Mouse (Mus musculus) kidney, postnatal 10 days (tissue): ENCODE measurements around the gene Svip.

ENCODE experiments used
- DNase-seq: peaks from one replicate; pipeline ENCODE4 v3.0.0; 2021; ENCODE audit warnings: mixed read lengths

Gene Svip

GRCm38 (mm10) chr7:52005511-52006295 is at the start of gene Svip:
TSS of gene Svip (minus strand) at chr7:52006018.
- DNase-seq, result peak; percentile 94

GRCm38 (mm10) chr7:52037600-52038582 is 32.1 kb upstream of the Svip start:
- peak; percentile 54 for DNase-seq

GRCm38 (mm10) chr7:52024050-52024626 is 18.3 kb upstream of the Svip start:
- DNase-seq, result no peak

GRCm38 (mm10) chr7:52022039-52022438 is 16.2 kb upstream of the Svip start:
- DNase-seq, result no peak

GRCm38 (mm10) chr7:52015628-52016027 is 9.8 kb upstream of the Svip start, which contains the start of gene 1700015G11Rik:
TSS of gene 1700015G11Rik (minus strand) at chr7:52015728.
- DNase-seq, result no peak

- DNase-seq, result no peak
Measured at GRCm38 (mm10) chr7:52015180-52015579, 9.4 kb upstream of the Svip start.

- DNase-seq, result no peak
Measured at GRCm38 (mm10) chr7:52013457-52013856, 7.6 kb upstream of the Svip start.

GRCm38 (mm10) chr7:52007138-52007537 is 1.3 kb upstream of the Svip start:
- DNase-seq, result no peak

- DNase-seq, result no peak
Measured at GRCm38 (mm10) chr7:52006296-52006630, 445 bp upstream of the Svip start.

- no peak for DNase-seq
Measured at GRCm38 (mm10) chr7:51991020-51991419, 14.8 kb downstream of the Svip start.

- DNase-seq, result no peak
Measured at GRCm38 (mm10) chr7:51986909-51987308, 18.9 kb downstream of the Svip start.

- DNase-seq, result no peak
Measured at GRCm38 (mm10) chr7:51985763-51986162, 20.1 kb downstream of the Svip start.

- DNase-seq, result no peak
Measured at GRCm38 (mm10) chr7:51982303-51982702, 23.5 kb downstream of the Svip start.

GRCm38 (mm10) chr7:51979271-51979670 is 26.5 kb downstream of the Svip start:
- peak; percentile 18 for DNase-seq

- DNase-seq, result no peak
Measured at GRCm38 (mm10) chr7:51975181-51975580, 30.6 kb downstream of the Svip start.

GRCm38 (mm10) chr7:51973526-51973925 is 32.3 kb downstream of the Svip start:
- DNase-seq, result no peak

- no peak for DNase-seq
Measured at GRCm38 (mm10) chr7:51973091-51973490, 32.7 kb downstream of the Svip start.

GRCm38 (mm10) chr7:51972252-51972855 is 33.5 kb downstream of the Svip start:
- DNase-seq, result peak; percentile 56

GRCm38 (mm10) chr7:51969379-51969778 is 36.4 kb downstream of the Svip start:
- DNase-seq, result no peak

- no peak for DNase-seq
Measured at GRCm38 (mm10) chr7:51967581-51967980, 38.2 kb downstream of the Svip start.

GRCm38 (mm10) chr7:51964681-51965080 is 41.1 kb downstream of the Svip start:
- no peak for DNase-seq

- DNase-seq, result no peak
Measured at GRCm38 (mm10) chr7:51962219-51962952, 43.4 kb downstream of the Svip start.
